Mouse (Mus musculus): Measurements from ENCODE around the gene Kcnj15. TPM values are rescaled to one million over a fixed set of nuclear protein-coding genes. Genes with fewer than 3 reads are reported as not detected.
A peak's percentile ranks its signal among the peaks of the same experiment; 100 is the strongest.

Kcnj15 gene
- polyA plus RNA-seq, 1 experiment from 2014 or later: 0.27 TPM

GRCm38 (mm10) chr16:95219459-95219858, 37.9 kb upstream of the Kcnj15 start:
- DNase-seq (ENCODE audit: low spot score): no peak

GRCm38 (mm10) chr16:95221051-95221450, 36.3 kb upstream of the Kcnj15 start:
- DNase-seq (ENCODE audit: low spot score) (peak; percentile 34), ATAC-seq (replicated peaks; ENCODE audit: insufficient number of reproducible peaks, low FRiP score, low TSS enrichment, low read depth) (no peak)
- Histone ChIP-seq H3K4me3 (ENCODE audit: low read depth, low read length) (no peak overlapping the region), H3K4me2 (ENCODE audit: low read depth, low read length) (no peak overlapping the region), H3K36me3 (replicated peaks; ENCODE audit: control insufficient read depth, insufficient read depth, low read depth, low read length) (no peaks in the 10 kb centered on the region), H3K9me3 (replicated peaks; ENCODE audit: control insufficient read depth, low read length) (no peaks in the 10 kb centered on the region), H3K27me3 (ENCODE audit: control insufficient read depth, insufficient read depth, low read length) (no peaks in the 10 kb centered on the region), H3K4me1 (ENCODE audit: control insufficient read depth, insufficient read depth, low read length) (no peaks in the 10 kb centered on the region), H3K9ac (replicated peaks; ENCODE audit: low read length) (no peak overlapping the region), H3K27ac (replicated peaks; ENCODE audit: low read depth, low read length) (no peak overlapping the region)
- 56% methylated on average over 4 of the region's 4 CpGs for WGBS

More at GRCm38 (mm10) chr16:95219459-95219858, 37.9 kb upstream of the Kcnj15 start:
- Histone ChIP-seq H3K9ac (replicated peaks; ENCODE audit: low read length) (no peak overlapping the region), H3K36me3 (replicated peaks; ENCODE audit: control insufficient read depth, insufficient read depth, low read depth, low read length) (no peaks in the 10 kb centered on the region), H3K4me2 (ENCODE audit: low read depth, low read length) (no peak overlapping the region), H3K4me1 (ENCODE audit: control insufficient read depth, insufficient read depth, low read length) (no peaks in the 10 kb centered on the region; the same call in 1 of the 2 replicates), H3K27ac (replicated peaks; ENCODE audit: low read depth, low read length) (no peak overlapping the region), H3K27me3 (ENCODE audit: control insufficient read depth, insufficient read depth, low read length) (no peaks in the 10 kb centered on the region), H3K9me3 (replicated peaks; ENCODE audit: control insufficient read depth, low read length) (no peaks in the 10 kb centered on the region), H3K4me3 (ENCODE audit: low read depth, low read length) (no peak overlapping the region)
- ATAC-seq (replicated peaks; ENCODE audit: insufficient number of reproducible peaks, low FRiP score, low TSS enrichment, low read depth): no peak
- WGBS: 75% methylated on average over 2 of the region's 2 CpGs

- no peaks in the 10 kb centered on the region for H3K27me3 ChIP-seq (ENCODE audit: control insufficient read depth, insufficient read depth, low read length)
- no peak overlapping the region for H3K4me3 ChIP-seq (ENCODE audit: low read depth, low read length)
- H3K9ac ChIP-seq (replicated peaks; ENCODE audit: low read length): no peak overlapping the region
- 58% methylated on average over 7 of the region's 7 CpGs for WGBS
- no peak overlapping the region for H3K27ac ChIP-seq (replicated peaks; ENCODE audit: low read depth, low read length)
- no peaks in the 10 kb centered on the region for H3K4me1 ChIP-seq (ENCODE audit: control insufficient read depth, insufficient read depth, low read length)
- H3K4me2 ChIP-seq (ENCODE audit: low read depth, low read length): no peak overlapping the region
- no peak for DNase-seq (ENCODE audit: low spot score)
- ATAC-seq (replicated peaks; ENCODE audit: insufficient number of reproducible peaks, low FRiP score, low TSS enrichment, low read depth): no peak
- no peaks in the 10 kb centered on the region for H3K36me3 ChIP-seq (replicated peaks; ENCODE audit: control insufficient read depth, insufficient read depth, low read depth, low read length)
- no peaks in the 10 kb centered on the region for H3K9me3 ChIP-seq (replicated peaks; ENCODE audit: control insufficient read depth, low read length)
These were observed 35.2 kb upstream of the Kcnj15 start for GRCm38 (mm10) chr16:95222026-95222718.

- no peak overlapping the region for H3K4me2 ChIP-seq (ENCODE audit: low read depth, low read length)
- no peaks in the 10 kb centered on the region for H3K36me3 ChIP-seq (replicated peaks; ENCODE audit: control insufficient read depth, insufficient read depth, low read depth, low read length)
- H3K4me3 ChIP-seq (ENCODE audit: low read depth, low read length): no peak overlapping the region
- 85% methylated on average over 8 of the region's 8 CpGs for WGBS
- no peak for ATAC-seq (replicated peaks; ENCODE audit: insufficient number of reproducible peaks, low FRiP score, low TSS enrichment, low read depth)
- H3K27me3 ChIP-seq (ENCODE audit: control insufficient read depth, insufficient read depth, low read length): no peaks in the 10 kb centered on the region
- no peak overlapping the region for H3K9ac ChIP-seq (replicated peaks; ENCODE audit: low read length)
- no peak overlapping the region for H3K27ac ChIP-seq (replicated peaks; ENCODE audit: low read depth, low read length)
- no peak for DNase-seq (ENCODE audit: low spot score)
- H3K9me3 ChIP-seq (replicated peaks; ENCODE audit: control insufficient read depth, low read length): no peaks in the 10 kb centered on the region
- H3K4me1 ChIP-seq (ENCODE audit: control insufficient read depth, insufficient read depth, low read length): no peaks in the 10 kb centered on the region
These were observed 33.9 kb upstream of the Kcnj15 start for GRCm38 (mm10) chr16:95223435-95223834.

GRCm38 (mm10) chr16:95225285-95225684, 32.1 kb upstream of the Kcnj15 start:
- 80% methylated on average over 7 of the region's 7 CpGs for WGBS
- no peak for ATAC-seq (replicated peaks; ENCODE audit: insufficient number of reproducible peaks, low FRiP score, low TSS enrichment, low read depth)
- no peak overlapping the region for H3K4me3 ChIP-seq (ENCODE audit: low read depth, low read length)
- no peaks in the 10 kb centered on the region for H3K27me3 ChIP-seq (ENCODE audit: control insufficient read depth, insufficient read depth, low read length)
- no peak overlapping the region for H3K9ac ChIP-seq (replicated peaks; ENCODE audit: low read length)
- H3K4me1 ChIP-seq (ENCODE audit: control insufficient read depth, insufficient read depth, low read length): no peaks in the 10 kb centered on the region
- H3K4me2 ChIP-seq (ENCODE audit: low read depth, low read length): no peak overlapping the region
- H3K9me3 ChIP-seq (replicated peaks; ENCODE audit: control insufficient read depth, low read length): no peaks in the 10 kb centered on the region
- H3K36me3 ChIP-seq (replicated peaks; ENCODE audit: control insufficient read depth, insufficient read depth, low read depth, low read length): no peaks in the 10 kb centered on the region
- H3K27ac ChIP-seq (replicated peaks; ENCODE audit: low read depth, low read length): no peak overlapping the region
- no peak for DNase-seq (ENCODE audit: low spot score)

- ATAC-seq (replicated peaks; ENCODE audit: insufficient number of reproducible peaks, low FRiP score, low TSS enrichment, low read depth) (no peak), DNase-seq (ENCODE audit: low spot score) (no peak)
- H3K4me2 ChIP-seq (ENCODE audit: low read depth, low read length): no peak overlapping the region
- no peaks in the 10 kb centered on the region for H3K27me3 ChIP-seq (ENCODE audit: control insufficient read depth, insufficient read depth, low read length)
- no peak overlapping the region for H3K27ac ChIP-seq (replicated peaks; ENCODE audit: low read depth, low read length)
- H3K36me3 ChIP-seq (replicated peaks; ENCODE audit: control insufficient read depth, insufficient read depth, low read depth, low read length): no peaks in the 10 kb centered on the region
- no peaks in the 10 kb centered on the region for H3K9me3 ChIP-seq (replicated peaks; ENCODE audit: control insufficient read depth, low read length)
- 86% methylated on average over 4 of the region's 4 CpGs for WGBS
- no peaks in the 10 kb centered on the region for H3K4me1 ChIP-seq (ENCODE audit: control insufficient read depth, insufficient read depth, low read length)
- H3K9ac ChIP-seq (replicated peaks; ENCODE audit: low read length): no peak overlapping the region
- H3K4me3 ChIP-seq (ENCODE audit: low read depth, low read length): no peak overlapping the region
These were observed 25.6 kb upstream of the Kcnj15 start for GRCm38 (mm10) chr16:95231768-95232167.

GRCm38 (mm10) chr16:95234891-95235548, 22.3 kb upstream of the Kcnj15 start:
- H3K9me3 ChIP-seq (replicated peaks; ENCODE audit: control insufficient read depth, low read length): no peaks in the 10 kb centered on the region
- ATAC-seq (replicated peaks; ENCODE audit: insufficient number of reproducible peaks, low FRiP score, low TSS enrichment, low read depth) (no peak), DNase-seq (ENCODE audit: low spot score) (no peak)
- no peaks in the 10 kb centered on the region for H3K4me1 ChIP-seq (ENCODE audit: control insufficient read depth, insufficient read depth, low read length)
- no peaks in the 10 kb centered on the region for H3K36me3 ChIP-seq (replicated peaks; ENCODE audit: control insufficient read depth, insufficient read depth, low read depth, low read length)
- no peak overlapping the region for H3K27ac ChIP-seq (replicated peaks; ENCODE audit: low read depth, low read length)
- no peak overlapping the region for H3K4me3 ChIP-seq (ENCODE audit: low read depth, low read length)
- WGBS: 88% methylated on average over 2 of the region's 2 CpGs
- H3K9ac ChIP-seq (replicated peaks; ENCODE audit: low read length): no peak overlapping the region
- H3K27me3 ChIP-seq (ENCODE audit: control insufficient read depth, insufficient read depth, low read length): no peaks in the 10 kb centered on the region
- no peak overlapping the region for H3K4me2 ChIP-seq (ENCODE audit: low read depth, low read length)

- Histone ChIP-seq H3K27me3 (ENCODE audit: control insufficient read depth, insufficient read depth, low read length) (no peaks in the 10 kb centered on the region), H3K4me2 (ENCODE audit: low read depth, low read length) (no peak overlapping the region), H3K36me3 (replicated peaks; ENCODE audit: control insufficient read depth, insufficient read depth, low read depth, low read length) (no peaks in the 10 kb centered on the region), H3K4me3 (ENCODE audit: low read depth, low read length) (no peak overlapping the region), H3K27ac (replicated peaks; ENCODE audit: low read depth, low read length) (no peak overlapping the region), H3K4me1 (ENCODE audit: control insufficient read depth, insufficient read depth, low read length) (no peaks in the 10 kb centered on the region), H3K9ac (replicated peaks; ENCODE audit: low read length) (no peak overlapping the region), H3K9me3 (replicated peaks; ENCODE audit: control insufficient read depth, low read length) (no peaks in the 10 kb centered on the region)
- 70% methylated on average over 7 of the region's 7 CpGs for WGBS
- no peak for DNase-seq (ENCODE audit: low spot score)
- ATAC-seq (replicated peaks; ENCODE audit: insufficient number of reproducible peaks, low FRiP score, low TSS enrichment, low read depth): no peak
These were observed 18.0 kb upstream of the Kcnj15 start for GRCm38 (mm10) chr16:95239209-95239925.

All from embryonic facial prominence, embryonic 11.5 days (tissue).